Mouse (Mus musculus) inflammation-experienced regulatory T-cells, adult 6 months (primary cell): ENCODE measurements around the gene Pfkfb2. TPM values are rescaled to one million over a fixed set of nuclear protein-coding genes. Genes with fewer than 3 reads are reported as not detected.
"Not testable (repeated sequence)": the region's sequence is repeated elsewhere in the genome, so short reads cannot be mapped to it uniquely, and the experiment has no call there.

Experiments used
- ATAC-seq: one replicate; pipeline ENCODE4 v1.8.0; 2017
- polyA plus RNA-seq, 3 experiments: library from polyadenylated mRNA; unstranded; fragments of 100-300 nt; shearing (Covaris generic); gene quantifications; one replicate each; pipeline ENCODE4 v1.2.1; 2017

The Pfkfb2 gene
- polyA plus RNA-seq, 3 experiments from 2014 or later: 0.68 to 4.3 (median 2.6) TPM

DNA sequence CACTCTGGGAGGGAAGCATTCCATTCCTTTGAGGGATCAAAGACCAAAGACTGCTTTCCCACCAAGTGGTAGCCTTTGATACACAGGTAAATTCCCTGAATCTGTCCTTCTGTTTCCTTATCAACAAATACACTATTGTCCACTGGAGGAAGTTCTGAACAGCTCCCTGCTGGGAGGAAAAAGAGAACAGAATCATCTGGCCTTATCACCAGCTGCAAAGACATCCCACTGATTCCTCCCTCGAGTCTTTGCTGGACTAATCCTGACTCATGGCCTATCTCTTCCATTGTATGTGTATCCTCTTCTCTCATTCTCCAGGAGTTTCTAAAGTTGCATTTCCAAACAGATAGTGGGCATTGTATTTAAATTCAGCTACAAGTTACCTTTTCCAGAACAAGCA is 45.1 kb downstream of the Pfkfb2 start:
- ATAC-seq: no peak

DNA sequence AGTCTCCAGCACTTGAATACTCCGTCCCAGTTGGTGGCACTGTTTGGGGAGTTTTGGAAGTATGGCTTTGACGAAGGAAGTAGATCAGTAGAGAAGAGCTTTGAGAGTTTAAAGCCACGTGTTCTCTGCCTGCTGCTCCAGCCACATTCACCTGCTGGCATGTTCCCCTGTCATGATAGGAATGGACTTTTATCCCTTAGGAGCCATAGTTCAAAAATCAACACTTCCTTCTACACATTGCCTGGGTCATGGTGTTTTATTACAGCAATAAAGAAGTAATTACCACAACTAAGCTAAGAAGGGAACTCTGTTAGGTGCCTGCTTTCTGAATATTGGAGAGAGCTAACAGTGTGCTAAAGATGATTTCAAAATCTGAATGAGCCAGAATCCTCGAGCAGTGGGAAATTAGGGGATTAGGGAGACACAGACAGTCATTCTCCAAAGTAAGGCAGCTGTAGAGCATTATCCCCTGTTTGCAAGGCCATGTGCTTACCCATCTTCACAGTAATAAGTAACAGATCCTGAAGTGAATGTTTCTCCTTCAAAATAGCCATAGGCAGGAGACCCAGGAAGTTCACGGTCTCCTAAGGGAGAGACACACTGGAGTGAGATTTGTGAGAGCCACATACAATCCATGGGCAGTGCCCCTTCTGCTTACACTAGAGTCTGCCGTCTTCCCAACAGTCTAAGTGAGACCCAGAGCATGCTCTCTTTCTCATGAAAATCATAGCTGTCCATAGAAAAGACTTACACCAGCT is 47.2 kb downstream of the Pfkfb2 start:
- ATAC-seq: no peak

DNA sequence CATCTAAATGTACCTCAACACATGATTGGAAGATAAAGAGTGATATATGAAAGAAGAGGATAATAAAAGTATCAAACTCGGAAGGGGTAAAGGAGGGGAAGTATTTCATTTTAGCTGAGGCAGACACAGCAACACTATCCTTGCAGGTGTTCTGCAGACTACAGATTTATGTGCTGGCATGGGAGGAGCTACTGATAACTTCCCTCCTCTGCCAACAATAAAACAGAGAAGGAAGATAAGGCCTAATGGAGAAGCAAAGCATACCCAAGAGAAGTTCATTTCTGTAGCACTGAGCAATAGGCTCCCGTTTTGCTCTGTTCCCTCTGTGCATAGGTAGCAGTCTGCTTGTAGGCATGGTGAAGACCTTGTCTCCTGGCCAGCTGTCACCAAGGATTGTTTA is 48.0 kb downstream of the Pfkfb2 start:
- ATAC-seq: no peak

DNA sequence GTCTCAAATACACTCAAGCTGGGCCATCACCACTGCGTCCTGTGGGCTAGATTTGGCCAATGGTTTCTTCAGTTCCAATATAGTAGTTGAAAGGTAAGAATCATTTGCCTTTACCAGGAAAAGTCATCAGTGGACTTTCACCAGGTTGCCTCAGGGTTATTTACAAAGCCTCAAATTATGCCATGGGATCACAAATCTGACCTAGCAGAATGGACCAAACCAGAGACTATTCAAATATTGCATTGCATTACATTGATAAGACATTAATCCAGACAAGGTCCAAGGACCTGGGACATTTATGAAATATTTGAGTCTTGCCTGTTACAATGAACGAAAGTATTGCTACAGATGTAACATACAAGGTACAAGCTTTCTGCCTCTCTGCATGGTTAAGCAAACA is 50.5 kb downstream of the Pfkfb2 start:
- ATAC-seq: no peak

DNA sequence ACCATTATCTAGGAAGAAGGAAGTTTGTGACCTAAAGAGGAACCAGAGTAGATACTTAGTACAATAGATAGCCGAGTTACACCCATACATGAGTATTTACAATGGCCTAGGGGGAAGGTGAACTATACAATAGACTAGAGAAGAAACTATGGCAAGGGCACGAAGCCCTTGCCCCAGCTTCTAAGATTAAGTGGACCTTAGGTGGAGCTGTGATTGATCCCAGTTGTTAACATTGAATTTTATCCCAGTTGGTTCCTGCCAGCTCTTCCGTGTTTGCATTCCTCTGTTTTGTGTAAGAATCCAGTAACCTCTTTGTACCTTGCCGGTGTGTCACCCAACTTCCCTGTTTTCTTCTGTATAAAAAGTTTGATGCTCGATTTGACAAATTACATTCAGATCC is 65.5 kb downstream of the Pfkfb2 start:
- ATAC-seq: not testable (repeated sequence)

DNA sequence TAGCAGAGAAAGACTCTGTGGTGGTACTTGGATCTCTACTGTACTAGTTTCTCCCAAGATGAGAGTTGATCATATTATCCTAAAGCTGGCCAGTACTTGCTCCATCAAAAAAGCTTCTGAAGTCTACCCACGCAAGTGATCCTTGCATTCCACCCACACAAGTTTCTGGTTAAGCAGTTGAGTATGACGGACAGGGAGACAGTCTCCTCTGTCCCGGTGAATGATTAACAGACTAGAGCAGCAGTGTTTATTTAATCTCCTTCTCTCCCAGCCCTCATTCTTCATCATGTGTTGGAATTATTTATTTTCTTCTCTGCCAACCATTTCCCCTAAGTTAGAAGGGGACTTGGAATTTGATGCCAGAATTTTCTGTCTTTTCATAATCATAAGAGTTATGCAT is 67.6 kb downstream of the Pfkfb2 start, which contains the start of gene C4bp:
Gene C4bp (minus strand): TSS at position 179 of the 400 bp plus-strand sequence.
- no peak for ATAC-seq

DNA sequence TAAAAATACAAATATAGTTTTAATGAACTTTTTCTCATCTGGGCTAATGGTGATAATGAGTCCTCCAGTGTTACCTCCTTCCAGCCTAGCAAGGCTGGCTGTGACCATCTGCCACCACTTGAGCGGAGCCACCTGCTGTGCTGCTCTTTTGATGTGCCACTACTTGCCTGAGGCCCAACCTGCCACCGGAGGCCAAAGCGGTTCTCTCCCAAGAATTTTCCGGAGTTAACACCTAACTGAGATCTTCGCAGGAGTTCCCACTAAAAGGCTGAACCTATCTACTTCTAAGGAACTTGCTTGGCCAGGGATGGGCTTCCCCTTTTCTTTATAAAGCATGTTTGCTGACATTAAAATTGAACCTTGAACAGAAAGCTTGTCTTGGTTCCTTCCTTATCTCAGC is 69.4 kb downstream of the Pfkfb2 start:
- not testable (repeated sequence) for ATAC-seq

DNA sequence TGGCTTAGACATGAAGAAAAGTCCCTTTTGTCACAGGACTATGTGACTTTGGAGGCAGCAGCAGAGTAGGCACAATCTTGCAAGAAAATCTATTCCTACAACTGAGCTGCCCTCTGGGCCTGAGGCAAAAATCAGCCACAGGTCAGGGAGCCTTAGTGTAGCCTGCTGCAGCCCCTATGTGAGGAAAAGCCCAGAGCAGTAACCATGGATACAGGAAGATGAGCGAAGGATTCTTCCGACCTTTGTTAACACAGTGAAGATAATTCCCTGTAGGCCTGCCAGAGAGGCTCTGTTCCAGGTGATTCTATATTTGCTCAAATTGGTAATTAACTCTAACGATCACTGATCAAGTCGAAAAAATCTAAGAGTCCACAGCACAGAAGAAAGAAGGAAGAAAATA is 85.0 kb downstream of the Pfkfb2 start:
- ATAC-seq: no peak

DNA sequence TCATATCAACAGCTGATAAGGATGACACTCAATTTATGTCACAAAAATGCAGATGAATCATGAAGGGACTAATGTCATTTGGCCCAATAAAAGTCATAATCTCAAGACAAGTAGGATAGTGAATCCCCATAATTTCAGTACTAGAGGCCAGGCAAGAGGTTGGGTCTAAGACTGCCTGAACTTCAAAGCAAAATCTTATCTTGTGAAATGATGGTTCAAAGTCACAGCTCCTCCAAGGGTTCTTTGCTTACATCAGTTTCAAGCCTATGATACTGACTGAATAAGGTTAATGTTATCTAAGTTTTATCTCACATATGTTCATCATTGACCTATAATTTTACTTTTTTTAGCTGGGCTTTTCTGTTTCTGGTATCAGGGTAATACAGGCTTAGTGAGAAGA is 88.1 kb downstream of the Pfkfb2 start:
- ATAC-seq: no peak

Other genes starting within 250 kb of the Pfkfb2 start
- gene Zp3r, start 99.6 kb downstream of the Pfkfb2 start, polyA plus RNA-seq: not detected
- gene C4bp, start 67.6 kb downstream of the Pfkfb2 start, polyA plus RNA-seq: under 1 TPM in 1 of 3 experiments, not detected in 2; 0.09 TPM
- not detected for gene Gm29427, start 13.5 kb downstream of the Pfkfb2 start, polyA plus RNA-seq
- 10 to 100 TPM; 15.7 to 23.2 (median 19.5) TPM for gene Yod1, start 11.9 kb downstream of the Pfkfb2 start, polyA plus RNA-seq
- gene AA986860, start 2.7 kb upstream of the Pfkfb2 start, polyA plus RNA-seq: under 1 TPM in 1 of 3 experiments, not detected in 2; 0.36 TPM
- under 1 TPM in 1 of 3 experiments, not detected in 2; 0.19 TPM for gene Fcamr, start 71.6 kb upstream of the Pfkfb2 start, polyA plus RNA-seq
- gene Pigr, start 97.4 kb upstream of the Pfkfb2 start, polyA plus RNA-seq: under 1 TPM in 1 of 3 experiments, not detected in 2; 0.19 TPM
- gene Fcmr, start 136.4 kb upstream of the Pfkfb2 start, polyA plus RNA-seq: 1 to 10 TPM in 2 of 3 experiments, not detected in 1; 2.2 to 2.7 TPM
- not detected for gene Il24, start 158.2 kb upstream of the Pfkfb2 start, polyA plus RNA-seq
- not detected for gene Il20, start 182.2 kb upstream of the Pfkfb2 start, polyA plus RNA-seq
- under 1 TPM in 1 of 3 experiments, not detected in 2; 0.35 TPM for gene Il19, start 210.9 kb upstream of the Pfkfb2 start, polyA plus RNA-seq